Mouse (Mus musculus) liver, embryonic 11.5 days (tissue): ENCODE results near the gene Slc38a5. TPM values are rescaled to one million over a fixed set of nuclear protein-coding genes. Genes with fewer than 3 reads are reported as not detected.
"Not testable (repeated sequence)": the region's sequence is repeated elsewhere in the genome, so short reads cannot be mapped to it uniquely, and the experiment has no call there.

Experiments
- ATAC-seq: fragments of 200-750 bp; cut with Nextera tagmentation; replicated peaks from 2 replicates; pipeline ENCODE4 v1.8.0; 2017; ENCODE audit warnings: moderate number of reproducible peaks, mild to moderate bottlenecking, moderate TSS enrichment, moderate library complexity; ENCODE audit not compliant: low FRiP score
- DNase-seq: peaks from one replicate; pipeline ENCODE4 v3.0.0-alpha.2; 2017; ENCODE audit warnings: low spot score
- H3K27ac ChIP-seq: fragments of 300-500 bp; sonication (generic); 2 replicates; pipeline ENCODE4 v1.5.1; 2014; ENCODE audit warnings: mild to moderate bottlenecking, low read depth, low read length, control low read depth
- H3K27me3 ChIP-seq: fragments of 300-500 bp; sonication (generic); replicated peaks from 2 replicates; pipeline ENCODE4 v1.6.1; 2014; ENCODE audit warnings: low read length, mixed read lengths; ENCODE audit not compliant: control insufficient read depth, insufficient read depth
- H3K36me3 ChIP-seq: fragments of 300-500 bp; sonication (generic); 2 replicates; pipeline ENCODE4 v1.6.1; 2014; ENCODE audit warnings: mild to moderate bottlenecking, low read length, moderate library complexity, mixed read lengths; ENCODE audit not compliant: control insufficient read depth, insufficient read depth
- H3K4me1 ChIP-seq: fragments of 300-500 bp; sonication (generic); replicated peaks from 2 replicates; pipeline ENCODE4 v1.6.1; 2014; ENCODE audit warnings: low read length, mixed read lengths; ENCODE audit not compliant: control insufficient read depth, insufficient read depth
- H3K4me2 ChIP-seq: fragments of 300-500 bp; sonication (generic); 2 replicates; pipeline ENCODE4 v1.6.1; 2014; ENCODE audit warnings: mild to moderate bottlenecking, control low read depth, moderate library complexity
- H3K4me3 ChIP-seq: fragments of 300-500 bp; sonication (generic); 2 replicates; pipeline ENCODE4 v1.5.1; 2014; ENCODE audit warnings: low read depth, low read length, control low read depth
- H3K9ac ChIP-seq: fragments of 300-500 bp; sonication (generic); 2 replicates; pipeline ENCODE4 v1.6.1; 2014; ENCODE audit warnings: low read depth, low read length, control low read depth
- H3K9me3 ChIP-seq: fragments of 300-500 bp; sonication (generic); 2 replicates; pipeline ENCODE4 v1.6.1; 2016; ENCODE audit warnings: low read length, inconsistent platforms, mixed read lengths; ENCODE audit not compliant: control insufficient read depth
- WGBS: fragments of 180-500 bp; shearing (Covaris S2); extraction: QIAGEN DNeasy Blood & Tissue Kit; methylation state at CpG from one replicate; pipeline ENCODE4 v1.1.7; 2014; 5-methylcytosine and 5-hydroxymethylcytosine counted together
- polyA plus RNA-seq: library from polyadenylated mRNA; unstranded; fragments of >200 nt; fragmentation: Nextera tagmentation; extraction: Ambion mirVana; gene quantifications from 2 replicates; pipeline ENCODE4 v1.2.1, GENCODE M21; 2014

The Slc38a5 gene
- polyA plus RNA-seq, 1 experiment from 2014 or later: 77.7 TPM

- no peaks in the 10 kb centered on the region for H3K27me3 ChIP-seq
- no peaks in the 10 kb centered on the region for H3K36me3 ChIP-seq
- H3K9ac ChIP-seq: no peak overlapping the region
- WGBS: 42% methylated on average over 3 of the region's 3 CpGs
- H3K4me1 ChIP-seq: no peaks in the 10 kb centered on the region
- peak overlapping the region; percentile 20; the same call in 1 of the 2 replicates for H3K4me2 ChIP-seq
- no peaks in the 10 kb centered on the region for H3K9me3 ChIP-seq
- no peak for DNase-seq
- peak; percentile 83 for ATAC-seq
- peak overlapping the region; percentile 67; the same call in 1 of the 2 replicates for H3K27ac ChIP-seq
- H3K4me3 ChIP-seq: no peak overlapping the region
Measured at GRCm38 (mm10) chrX:8264222-8264621, 6.7 kb upstream of the Slc38a5 start.

DNA sequence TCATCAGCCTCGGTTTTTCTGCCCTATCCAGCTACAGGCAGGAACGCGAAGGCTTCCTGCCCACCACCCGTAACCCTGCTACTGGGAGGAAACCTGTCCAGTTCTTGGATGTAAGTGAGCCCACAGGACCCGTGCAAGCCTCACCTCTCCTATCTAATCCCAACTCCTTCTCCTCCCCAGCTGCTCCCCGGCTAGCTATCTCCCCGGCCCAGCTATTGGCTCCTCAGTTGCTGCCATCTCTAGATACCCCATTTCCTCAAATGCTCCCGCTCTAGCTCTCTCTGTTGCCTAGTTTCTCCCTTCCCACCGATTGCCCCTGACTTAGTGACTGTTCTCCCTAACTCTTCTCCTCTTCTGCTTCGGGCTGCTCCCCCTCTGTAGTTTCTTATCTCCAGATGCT, 1.1 kb downstream of the Slc38a5 start:
- H3K9me3 ChIP-seq: no peaks in the 10 kb centered on the region
- peak overlapping the region; percentile 74 for H3K4me2 ChIP-seq
- 14% methylated on average over 10 of the region's 10 CpGs for WGBS
- ATAC-seq: peak; percentile 88
- peak overlapping the region; percentile 64 for H3K9ac ChIP-seq
- peak overlapping the region; percentile 62; the same call in 1 of the 2 replicates for H3K27ac ChIP-seq
- no peaks in the 10 kb centered on the region for H3K4me1 ChIP-seq
- H3K36me3 ChIP-seq: no peaks in the 10 kb centered on the region
- H3K27me3 ChIP-seq: no peaks in the 10 kb centered on the region
- peak overlapping the region; percentile 51 for H3K4me3 ChIP-seq
- DNase-seq: no peak

GRCm38 (mm10) chrX:8274056-8274455, 3.1 kb downstream of the Slc38a5 start:
- H3K9ac ChIP-seq: no peak overlapping the region
- no peak overlapping the region for H3K4me3 ChIP-seq
- H3K27me3 ChIP-seq: no peaks in the 10 kb centered on the region
- no peaks in the 10 kb centered on the region for H3K36me3 ChIP-seq
- DNase-seq (no peak), ATAC-seq (no peak)
- no peak overlapping the region for H3K27ac ChIP-seq
- WGBS: 86% methylated on average over 5 of the region's 5 CpGs
- H3K9me3 ChIP-seq: 0 out of 2 replicates have a peak, but pooled peaks cover 2% of the 10 kb centered on the region
- H3K4me2 ChIP-seq: peak overlapping the region; percentile 74
- no peaks in the 10 kb centered on the region for H3K4me1 ChIP-seq

- Histone ChIP-seq H3K27ac (no peak overlapping the region), H3K9ac (no peak overlapping the region), H3K4me1 (no peaks in the 10 kb centered on the region), H3K36me3 (no peaks in the 10 kb centered on the region), H3K27me3 (no peaks in the 10 kb centered on the region), H3K4me3 (no peak overlapping the region), H3K4me2 (no peak overlapping the region), H3K9me3 (no peaks in the 10 kb centered on the region)
- DNase-seq: no peak
- 72% methylated on average over 5 of the region's 5 CpGs for WGBS
- no peak for ATAC-seq
Measured at GRCm38 (mm10) chrX:8288621-8289020, 17.7 kb downstream of the Slc38a5 start.

- 81% methylated on average over 1 of the region's 1 CpGs for WGBS
Measured at GRCm38 (mm10) chrX:8309302-8309701, 38.4 kb downstream of the Slc38a5 start.

GRCm38 (mm10) chrX:8314905-8315304, 44.0 kb downstream of the Slc38a5 start:
- H3K4me1 ChIP-seq, H3K27ac ChIP-seq, H3K27me3 ChIP-seq, H3K9ac ChIP-seq, H3K4me3 ChIP-seq, H3K9me3 ChIP-seq, H3K36me3 ChIP-seq, H3K4me2 ChIP-seq, ATAC-seq: not testable (repeated sequence)
- DNase-seq: peak; percentile 33
- WGBS: 9% methylated on average over 7 of the region's 7 CpGs

More at GRCm38 (mm10) chrX:8309302-8309701, 38.4 kb downstream of the Slc38a5 start:
- Histone ChIP-seq H3K9me3 (no peaks in the 10 kb centered on the region), H3K4me3 (no peak overlapping the region), H3K27ac (no peak overlapping the region), H3K9ac (no peak overlapping the region), H3K4me1 (no peaks in the 10 kb centered on the region), H3K36me3 (no peaks in the 10 kb centered on the region), H3K27me3 (no peaks in the 10 kb centered on the region), H3K4me2 (no peak overlapping the region)
- ATAC-seq (no peak), DNase-seq (no peak)

DNA sequence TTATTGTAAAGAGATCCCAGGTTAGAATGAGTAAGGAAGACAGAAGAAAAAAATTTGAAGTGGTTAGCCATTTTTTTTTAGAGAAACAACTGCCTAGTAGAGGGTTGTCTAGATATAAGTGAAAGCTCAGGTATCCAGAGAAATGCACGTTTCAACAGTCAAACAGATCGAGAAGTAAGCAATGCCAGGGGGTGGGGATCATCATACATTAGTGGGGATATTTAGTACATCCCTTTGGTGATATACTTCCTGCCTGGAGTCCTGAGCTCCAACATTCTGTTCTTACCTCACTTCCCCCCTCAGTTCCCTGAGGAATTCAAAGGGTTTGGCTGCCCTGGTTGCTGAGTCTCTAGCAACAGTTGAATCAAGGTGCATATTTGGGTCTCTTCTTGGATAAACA, 56.2 kb downstream of the Slc38a5 start, which contains the start of gene Ssxb10:
TSS of gene Ssxb10 (plus strand) at position 301 of the 400 bp plus-strand sequence.
- no peak for DNase-seq
- H3K4me2 ChIP-seq: no peak within 1 kb of the TSS
- 52% methylated on average over 2 of the region's 2 CpGs for WGBS
- no peak within 1 kb of the TSS for H3K4me3 ChIP-seq
- H3K27me3 ChIP-seq: no peaks in the 10 kb centered on the region
- no peaks in the 10 kb centered on the region for H3K36me3 ChIP-seq
- H3K27ac ChIP-seq: no peak within 1 kb of the TSS
- H3K9ac ChIP-seq: no peak within 1 kb of the TSS
- ATAC-seq: no peak
- H3K9me3 ChIP-seq: no peaks in the 10 kb centered on the region
- H3K4me1 ChIP-seq: no peaks in the 10 kb centered on the region

Other genes with a start within 250 kb of the Slc38a5 start
- 81.5 and 83.6 TPM in 2 replicates for gene Suv39h1, start 196.4 kb upstream of the Slc38a5 start, polyA plus RNA-seq
- 6.5 and 6.7 TPM in 2 replicates for gene Was, start 180.6 kb upstream of the Slc38a5 start, polyA plus RNA-seq
- 15.9 and 17.7 TPM in 2 replicates for gene Wdr13, start 138.2 kb upstream of the Slc38a5 start, polyA plus RNA-seq
- 469 and 471 TPM in 2 replicates for gene Rbm3, start 125.3 kb upstream of the Slc38a5 start, polyA plus RNA-seq
- 10.5 and 11.1 TPM in 2 replicates for gene Tbc1d25, start 95.0 kb upstream of the Slc38a5 start, polyA plus RNA-seq
- 54.7 and 55.6 TPM in 2 replicates for gene Ebp, start 77.6 kb upstream of the Slc38a5 start, polyA plus RNA-seq
- gene Porcn, start 64.6 kb upstream of the Slc38a5 start, polyA plus RNA-seq: 2.4 and 2.8 TPM in 2 replicates
- 59.6 and 62.7 TPM in 2 replicates for gene Ftsj1, start 18.7 kb upstream of the Slc38a5 start, polyA plus RNA-seq
- not detected in 2 replicates for gene Ssxb10, start 56.3 kb downstream of the Slc38a5 start, polyA plus RNA-seq
- not detected in 2 replicates for gene Ssxb9, start 95.8 kb downstream of the Slc38a5 start, polyA plus RNA-seq
- gene Ssxb1, start 142.2 kb downstream of the Slc38a5 start, polyA plus RNA-seq: not detected in 2 replicates
- not detected in 2 replicates for gene Ssxb2, start 190.6 kb downstream of the Slc38a5 start, polyA plus RNA-seq